Mouse (Mus musculus) liver, embryonic 13.5 days (tissue): Measurements from ENCODE around the gene Ppia. TPM values are rescaled to one million over a fixed set of nuclear protein-coding genes. Genes with fewer than 3 reads are reported as not detected.
A peak's percentile ranks its signal among the peaks of the same experiment; 100 is the strongest.
"Not testable (repeated sequence)": the region's sequence is repeated elsewhere in the genome, so short reads cannot be mapped to it uniquely, and the experiment has no call there.

Experiments
- ATAC-seq: fragments of 200-750 bp; cut with Nextera tagmentation; 2 replicates; pipeline ENCODE4 v1.8.0; 2017; ENCODE audit warnings: low read depth, mild to moderate bottlenecking, moderate number of reproducible peaks, moderate library complexity
- DNase-seq: peaks from one replicate; pipeline ENCODE4 v3.0.0; 2022
- H3K27ac ChIP-seq: fragments of 300-500 bp; sonication (generic); 2 replicates; pipeline ENCODE4 v1.5.1; 2015; ENCODE audit warnings: moderate library complexity, mild to moderate bottlenecking, inconsistent platforms
- H3K27me3 ChIP-seq: fragments of 300-500 bp; sonication (generic); 2 replicates; pipeline ENCODE4 v1.6.1; 2015; ENCODE audit warnings: mild to moderate bottlenecking, inconsistent platforms
- H3K36me3 ChIP-seq: fragments of 300-500 bp; sonication (generic); 2 replicates; pipeline ENCODE4 v1.6.1; 2015; ENCODE audit warnings: mild to moderate bottlenecking, inconsistent platforms
- H3K4me1 ChIP-seq: fragments of 300-500 bp; sonication (generic); replicated peaks from 2 replicates; pipeline ENCODE4 v1.6.1; 2015; ENCODE audit warnings: inconsistent platforms
- H3K4me2 ChIP-seq: fragments of 300-500 bp; sonication (generic); 2 replicates; pipeline ENCODE4 v1.6.1; 2015; ENCODE audit warnings: inconsistent platforms, mild to moderate bottlenecking, moderate library complexity
- H3K4me3 ChIP-seq: fragments of 300-500 bp; sonication (generic); replicated peaks from 2 replicates; pipeline ENCODE4 v1.5.1; 2015; ENCODE audit warnings: mild to moderate bottlenecking, inconsistent platforms
- H3K9ac ChIP-seq: fragments of 300-500 bp; sonication (generic); 2 replicates; pipeline ENCODE4 v1.6.1; 2015; ENCODE audit warnings: mild to moderate bottlenecking, inconsistent platforms
- H3K9me3 ChIP-seq: fragments of 300-500 bp; sonication (generic); replicated peaks from 2 replicates; pipeline ENCODE4 v1.6.1; 2016; ENCODE audit warnings: inconsistent platforms
- WGBS: fragments of 180-500 bp; shearing (Covaris S2); methylation state at CpG from one replicate; pipeline ENCODE4 v1.1.7; 2015; ENCODE audit not compliant: insufficient replicate concordance; 5-methylcytosine and 5-hydroxymethylcytosine counted together
- polyA plus RNA-seq: library from polyadenylated mRNA; unstranded; fragments of >200 nt; fragmentation: Nextera tagmentation; extraction: Ambion mirVana; gene quantifications from 2 replicates; pipeline ENCODE4 v1.2.1, GENCODE M21; 2015

The Ppia gene
- polyA plus RNA-seq, 1 experiment from 2014 or later, result 3,630 TPM

GRCm38 (mm10) chr11:6405591-6406081, 9.6 kb upstream of the Ppia start:
- peaks cover 53% of the 10 kb centered on the region for H3K36me3 ChIP-seq
- DNase-seq (no peak), ATAC-seq (no peak)
- no peaks in the 10 kb centered on the region for H3K9me3 ChIP-seq
- no peaks in the 10 kb centered on the region for H3K27me3 ChIP-seq
- no peak overlapping the region for H3K4me3 ChIP-seq
- H3K4me2 ChIP-seq, result no peak overlapping the region
- no peak overlapping the region for H3K27ac ChIP-seq
- H3K9ac ChIP-seq, result peak overlapping the region; percentile 46
- H3K4me1 ChIP-seq, result peaks cover 25% of the 10 kb centered on the region
- 84% methylated on average over 4 of the region's 4 CpGs for WGBS

GRCm38 (mm10) chr11:6406251-6407161, 8.7 kb upstream of the Ppia start:
- Histone ChIP-seq H3K27me3 (no peaks in the 10 kb centered on the region), H3K36me3 (peaks cover 44% of the 10 kb centered on the region), H3K4me3 (no peak overlapping the region), H3K27ac (no peak overlapping the region; the same call in 1 of the 2 replicates), H3K4me1 (peaks cover 25% of the 10 kb centered on the region), H3K9me3 (no peaks in the 10 kb centered on the region), H3K4me2 (no peak overlapping the region), H3K9ac (no peak overlapping the region)
- DNase-seq (no peak), ATAC-seq (no peak)
- WGBS, result 50% methylated on average over 14 of the region's 14 CpGs

GRCm38 (mm10) chr11:6407162-6407621, 8.1 kb upstream of the Ppia start:
- Histone ChIP-seq H3K9me3 (peaks cover 1% of the 10 kb centered on the region; the same call in 1 of the 2 replicates), H3K27ac (no peak overlapping the region), H3K4me3 (no peak overlapping the region), H3K27me3 (no peaks in the 10 kb centered on the region), H3K9ac (no peak overlapping the region), H3K4me1 (peaks cover 25% of the 10 kb centered on the region), H3K4me2 (no peak overlapping the region), H3K36me3 (peaks cover 38% of the 10 kb centered on the region)
- DNase-seq (no peak), ATAC-seq (no peak)
- 65% methylated on average over 3 of the region's 3 CpGs for WGBS

- Histone ChIP-seq H3K4me2 (no peak overlapping the region), H3K9ac (no peak overlapping the region), H3K4me1 (peaks cover 33% of the 10 kb centered on the region), H3K9me3 (peaks cover 24% of the 10 kb centered on the region), H3K4me3 (no peak overlapping the region), H3K36me3 (peaks cover 24% of the 10 kb centered on the region), H3K27ac (no peak overlapping the region), H3K27me3 (no peaks in the 10 kb centered on the region)
- ATAC-seq (no peak), DNase-seq (no peak)
- 38% methylated on average over 5 of the region's 5 CpGs for WGBS
These were observed 5.1 kb upstream of the Ppia start for GRCm38 (mm10) chr11:6410050-6410602.

- not testable (repeated sequence) for H3K4me3 ChIP-seq
These were observed 4.5 kb upstream of the Ppia start for GRCm38 (mm10) chr11:6410755-6411154.

GRCm38 (mm10) chr11:6411684-6412083, 3.6 kb upstream of the Ppia start:
- ATAC-seq (no peak), DNase-seq (peak; percentile 55)
- 6% methylated on average over 5 of the region's 5 CpGs for WGBS
- H3K4me3 ChIP-seq, result no peak overlapping the region
- peaks cover 24% of the 10 kb centered on the region for H3K9me3 ChIP-seq
- no peak overlapping the region for H3K9ac ChIP-seq
- no peak overlapping the region for H3K4me2 ChIP-seq
- H3K36me3 ChIP-seq, result peaks cover 16% of the 10 kb centered on the region
- H3K27me3 ChIP-seq, result no peaks in the 10 kb centered on the region
- no peak overlapping the region for H3K27ac ChIP-seq
- peaks cover 29% of the 10 kb centered on the region for H3K4me1 ChIP-seq

More at GRCm38 (mm10) chr11:6410755-6411154, 4.5 kb upstream of the Ppia start:
- Histone ChIP-seq H3K9me3 (peaks cover 24% of the 10 kb centered on the region), H3K36me3 (peaks cover 19% of the 10 kb centered on the region), H3K4me1 (peaks cover 30% of the 10 kb centered on the region)
- H3K27ac ChIP-seq, DNase-seq, ATAC-seq, H3K9ac ChIP-seq, H3K27me3 ChIP-seq, H3K4me2 ChIP-seq: not testable (repeated sequence)
- WGBS, result 70% methylated on average over 5 of the region's 5 CpGs

- peaks cover 24% of the 10 kb centered on the region for H3K9me3 ChIP-seq
- H3K9ac ChIP-seq, result no peak overlapping the region
- 85% methylated on average over 12 of the region's 12 CpGs for WGBS
- H3K27me3 ChIP-seq, result no peaks in the 10 kb centered on the region
- H3K36me3 ChIP-seq, result peaks cover 31% of the 10 kb centered on the region
- H3K27ac ChIP-seq, result peak overlapping the region; percentile 83
- DNase-seq (no peak), ATAC-seq (no peak)
- H3K4me3 ChIP-seq, result no peak overlapping the region
- H3K4me1 ChIP-seq, result peaks cover 45% of the 10 kb centered on the region
- no peak overlapping the region for H3K4me2 ChIP-seq
These were observed 2.0 kb upstream of the Ppia start for GRCm38 (mm10) chr11:6413264-6413663.

- Histone ChIP-seq H3K9ac (peak overlapping the region; percentile 94), H3K4me2 (peak overlapping the region; percentile 96), H3K36me3 (peaks cover 55% of the 10 kb centered on the region), H3K27me3 (no peaks in the 10 kb centered on the region), H3K27ac (peak overlapping the region; percentile 96), H3K9me3 (peaks cover 24% of the 10 kb centered on the region), H3K4me3 (peak overlapping the region; percentile 82), H3K4me1 (peaks cover 54% of the 10 kb centered on the region)
- ATAC-seq (peak; percentile 90), DNase-seq (peak; percentile 95)
- WGBS, result under 1% methylated on average over 84 of the region's 102 CpGs
These were observed 535 bp downstream of the Ppia start for GRCm38 (mm10) chr11:6415551-6416404.

GRCm38 (mm10) chr11:6416405-6417034, 1.3 kb downstream of the Ppia start:
- H3K27me3 ChIP-seq, result no peaks in the 10 kb centered on the region
- ATAC-seq (peak; percentile 68), DNase-seq (peak; percentile 69)
- peak overlapping the region; percentile 96 for H3K27ac ChIP-seq
- WGBS, result under 1% methylated on average over 30 of the region's 30 CpGs
- H3K4me2 ChIP-seq, result peak overlapping the region; percentile 96
- H3K9ac ChIP-seq, result peak overlapping the region; percentile 94
- H3K9me3 ChIP-seq, result peaks cover 24% of the 10 kb centered on the region
- peaks cover 54% of the 10 kb centered on the region for H3K4me1 ChIP-seq
- H3K4me3 ChIP-seq, result peak overlapping the region; percentile 82
- peaks cover 59% of the 10 kb centered on the region for H3K36me3 ChIP-seq

GRCm38 (mm10) chr11:6417069-6417468, 1.8 kb downstream of the Ppia start:
- whole genome bisulfite sequencing, result 15% methylated on average over 2 of the region's 2 CpGs
- H3K4me2 ChIP-seq, result peak overlapping the region; percentile 96
- H3K27me3 ChIP-seq, result no peaks in the 10 kb centered on the region
- DNase-seq (no peak), ATAC-seq (no peak)
- H3K9ac ChIP-seq, result peak overlapping the region; percentile 94
- peaks cover 54% of the 10 kb centered on the region for H3K4me1 ChIP-seq
- peak overlapping the region; percentile 82 for H3K4me3 ChIP-seq
- H3K36me3 ChIP-seq, result peaks cover 59% of the 10 kb centered on the region
- peaks cover 24% of the 10 kb centered on the region for H3K9me3 ChIP-seq
- H3K27ac ChIP-seq, result peak overlapping the region; percentile 96
